Mouse (Mus musculus) heart, embryonic 11.5 days (tissue): ENCODE data around the gene Cdk17. TPM values are rescaled to one million over a fixed set of nuclear protein-coding genes. Genes with fewer than 3 reads are reported as not detected.
A peak's percentile ranks its signal among the peaks of the same experiment; 100 is the strongest.

Experiments
- ATAC-seq: fragments of 200-750 bp; cut with Nextera tagmentation; replicated peaks from 2 replicates; pipeline ENCODE4 v1.8.0; 2017; ENCODE audit warnings: moderate library complexity; ENCODE audit not compliant: insufficient number of reproducible peaks, low FRiP score, low TSS enrichment
- H3K27ac ChIP-seq: fragments of 300-500 bp; sonication (generic); 2 replicates; pipeline ENCODE4 v1.5.1; 2014; ENCODE audit warnings: mild to moderate bottlenecking, low read depth, low read length
- H3K27me3 ChIP-seq: fragments of 300-500 bp; sonication (generic); 2 replicates; pipeline ENCODE4 v1.6.1; 2014; ENCODE audit warnings: mild to moderate bottlenecking, low read length, mixed read lengths; ENCODE audit not compliant: control insufficient read depth, insufficient read depth
- H3K36me3 ChIP-seq: fragments of 300-500 bp; sonication (generic); 2 replicates; pipeline ENCODE4 v1.6.1; 2014; ENCODE audit warnings: mild to moderate bottlenecking, low read length, moderate library complexity, mixed read lengths; ENCODE audit not compliant: control insufficient read depth, insufficient read depth
- H3K4me1 ChIP-seq: fragments of 300-500 bp; sonication (generic); 2 replicates; pipeline ENCODE4 v1.6.1; 2014; ENCODE audit warnings: low read length; ENCODE audit not compliant: control insufficient read depth, insufficient read depth
- H3K4me2 ChIP-seq: fragments of 300-500 bp; sonication (generic); 2 replicates; pipeline ENCODE4 v1.6.1; 2014; ENCODE audit warnings: mild to moderate bottlenecking, moderate library complexity
- H3K4me3 ChIP-seq: fragments of 300-500 bp; sonication (generic); 2 replicates; pipeline ENCODE4 v1.5.1; 2014; ENCODE audit warnings: low read depth, low read length
- H3K9ac ChIP-seq: fragments of 300-500 bp; sonication (generic); 2 replicates; pipeline ENCODE4 v1.6.1; 2014; ENCODE audit warnings: mild to moderate bottlenecking, low read depth, low read length, moderate library complexity
- H3K9me3 ChIP-seq: fragments of 300-500 bp; sonication (generic); replicated peaks from 2 replicates; pipeline ENCODE4 v1.6.1; 2016; ENCODE audit warnings: low read length; ENCODE audit not compliant: control insufficient read depth
- WGBS: fragments of 180-500 bp; shearing (Covaris S2); extraction: QIAGEN DNeasy Blood & Tissue Kit; methylation state at CpG from one replicate; pipeline ENCODE4 v1.1.7; 2014; ENCODE audit not compliant: insufficient replicate concordance; 5-methylcytosine and 5-hydroxymethylcytosine counted together
- polyA plus RNA-seq: library from polyadenylated mRNA; unstranded; fragments of >200 nt; fragmentation: Nextera tagmentation; extraction: Ambion mirVana; gene quantifications from 2 replicates; pipeline ENCODE4 v1.2.1, GENCODE M21; 2014

Gene Cdk17
- polyA plus RNA-seq, 1 experiment from 2014 or later: 21.0 TPM

DNA sequence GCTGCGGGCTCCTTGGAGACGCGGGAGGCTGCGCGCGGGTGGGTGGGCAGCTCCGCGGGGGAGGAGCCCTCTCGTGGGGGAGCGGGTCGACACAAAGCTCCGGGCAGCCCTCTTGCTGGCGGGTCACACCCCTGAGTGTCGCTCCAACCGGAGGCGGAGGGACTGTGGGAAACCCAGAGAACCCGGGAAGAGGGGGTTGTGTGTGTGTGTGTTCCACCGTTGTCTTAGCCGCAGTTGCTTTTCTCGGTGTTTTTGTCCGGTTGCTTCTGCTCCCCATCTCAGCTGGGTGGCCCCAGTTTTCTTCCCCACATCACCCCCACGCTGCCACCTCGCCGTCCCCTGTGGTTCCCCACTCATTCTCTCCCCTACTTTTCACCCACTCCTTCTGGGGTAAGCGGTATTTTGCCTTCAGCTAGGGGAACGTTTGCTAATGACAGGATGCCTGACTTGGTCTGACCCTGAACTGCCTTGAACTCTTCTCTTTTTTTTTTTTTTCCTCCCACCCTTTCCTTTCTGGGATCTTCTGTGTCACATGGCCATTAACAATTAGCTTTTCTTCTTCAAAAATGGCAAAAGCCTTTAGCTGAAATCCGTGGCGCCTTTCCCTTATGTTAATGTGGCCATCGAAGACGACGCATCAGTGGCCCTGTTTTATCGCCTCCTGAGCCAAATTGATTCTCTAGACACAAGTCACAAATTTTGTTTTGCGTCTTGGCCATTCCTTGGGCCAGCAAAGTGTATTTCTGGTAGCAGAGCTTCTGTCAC lies 1.0 kb downstream of the Cdk17 start:
- Histone ChIP-seq H3K27ac (peak overlapping the region; percentile 99), H3K4me2 (peak overlapping the region; percentile 67), H3K4me1 (peaks cover 29% of the 10 kb centered on the region), H3K9ac (peak overlapping the region; percentile 99), H3K36me3 (no peaks in the 10 kb centered on the region), H3K4me3 (peak overlapping the region; percentile 99), H3K9me3 (no peaks in the 10 kb centered on the region), H3K27me3 (no peaks in the 10 kb centered on the region)
- peak; percentile 25; the same call in 1 of the 2 replicates for ATAC-seq
- under 1% methylated on average over 24 of the region's 33 CpGs for WGBS

DNA sequence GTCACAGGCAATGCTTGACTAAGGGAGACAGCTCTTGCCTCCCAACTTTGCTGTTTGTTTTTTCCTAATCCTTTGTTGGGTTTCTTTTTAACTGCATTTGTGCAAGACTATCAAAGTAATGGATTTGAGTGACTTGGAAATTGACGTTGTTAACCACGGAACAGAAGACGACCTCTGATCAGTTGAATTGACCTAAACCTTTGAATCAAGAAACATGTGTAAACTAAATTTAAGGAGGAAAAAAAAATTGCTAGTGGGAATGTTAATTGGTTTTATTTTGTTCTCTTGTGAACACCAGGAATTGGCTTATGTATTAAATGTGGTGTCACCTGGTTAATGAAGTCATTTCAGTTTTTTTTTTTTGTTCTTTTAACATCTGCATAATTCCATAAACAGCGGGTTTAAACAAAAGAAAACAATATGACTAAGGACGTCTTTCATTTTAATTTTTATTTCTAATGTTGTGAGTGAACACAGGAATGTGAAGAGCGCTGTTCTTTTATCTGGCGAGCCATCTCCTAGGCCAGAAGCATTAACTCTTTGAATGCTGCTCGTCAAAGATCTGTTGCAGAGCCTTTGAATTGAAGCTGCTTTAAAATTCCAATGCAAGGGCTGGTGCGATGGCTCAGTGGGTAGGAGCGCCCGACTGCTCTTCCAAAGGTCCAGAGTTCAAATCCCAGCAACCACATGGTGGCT lies 1.7 kb downstream of the Cdk17 start:
- no peaks in the 10 kb centered on the region for H3K9me3 ChIP-seq
- no peaks in the 10 kb centered on the region for H3K36me3 ChIP-seq
- no peak for ATAC-seq
- WGBS: 32% methylated on average over 11 of the region's 11 CpGs
- H3K4me2 ChIP-seq: peak overlapping the region; percentile 67
- peak overlapping the region; percentile 99 for H3K4me3 ChIP-seq
- peaks cover 29% of the 10 kb centered on the region for H3K4me1 ChIP-seq
- peak overlapping the region; percentile 99 for H3K9ac ChIP-seq
- peak overlapping the region; percentile 99 for H3K27ac ChIP-seq
- H3K27me3 ChIP-seq: no peaks in the 10 kb centered on the region

- ATAC-seq: no peak
- no peak overlapping the region for H3K4me3 ChIP-seq
- H3K27me3 ChIP-seq: no peaks in the 10 kb centered on the region
- no peak overlapping the region for H3K27ac ChIP-seq
- H3K4me1 ChIP-seq: peaks cover 31% of the 10 kb centered on the region
- H3K9me3 ChIP-seq: no peaks in the 10 kb centered on the region
- H3K4me2 ChIP-seq: peak overlapping the region; percentile 67
- WGBS: 76% methylated on average over 7 of the region's 7 CpGs
- no peaks in the 10 kb centered on the region for H3K36me3 ChIP-seq
- H3K9ac ChIP-seq: no peak overlapping the region
Measured at GRCm38 (mm10) chr10:93162972-93163660, 2.4 kb downstream of the Cdk17 start.

DNA sequence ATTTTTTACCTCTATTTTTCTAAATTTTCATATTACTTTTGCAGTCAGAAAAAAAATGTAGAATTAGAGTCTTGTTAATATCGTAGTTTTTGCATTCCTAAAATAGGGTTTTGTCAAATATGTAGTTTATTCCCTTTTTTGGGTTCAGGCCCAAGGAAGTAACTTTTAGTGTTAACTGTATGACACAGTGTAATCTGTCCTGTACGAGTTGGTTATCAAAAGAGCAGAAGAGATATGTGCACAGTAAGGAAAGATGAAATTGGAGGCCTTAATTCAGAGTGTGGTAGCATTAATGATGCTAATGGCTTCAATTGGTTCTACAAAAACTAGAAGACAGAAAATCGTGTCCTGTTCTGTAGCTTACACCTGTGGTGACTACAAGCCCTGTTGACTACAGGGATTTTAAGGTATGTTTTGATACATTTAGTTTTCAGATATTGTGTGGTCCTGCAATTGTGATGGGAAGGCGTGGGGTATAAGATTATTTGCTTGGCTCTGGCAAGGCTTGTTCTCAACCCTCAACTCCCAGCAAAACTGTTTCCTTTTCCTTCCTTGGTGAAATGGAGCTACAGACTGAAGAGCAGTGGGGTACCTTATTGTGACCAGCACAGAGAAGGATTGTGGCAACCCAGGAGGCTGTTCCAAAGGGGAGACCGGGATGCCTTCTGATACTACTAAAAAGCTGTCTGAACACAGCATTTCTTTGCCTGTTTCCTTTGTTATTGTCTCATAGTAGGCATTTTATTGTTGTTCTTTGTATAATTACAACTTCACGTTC lies 3.2 kb downstream of the Cdk17 start:
- H3K9ac ChIP-seq: no peak overlapping the region
- H3K27ac ChIP-seq: no peak overlapping the region
- no peak for ATAC-seq
- WGBS: 69% methylated on average over 6 of the region's 6 CpGs
- no peak overlapping the region for H3K4me2 ChIP-seq
- no peaks in the 10 kb centered on the region for H3K27me3 ChIP-seq
- H3K4me3 ChIP-seq: no peak overlapping the region
- H3K4me1 ChIP-seq: peaks cover 34% of the 10 kb centered on the region
- no peaks in the 10 kb centered on the region for H3K36me3 ChIP-seq
- no peaks in the 10 kb centered on the region for H3K9me3 ChIP-seq

DNA sequence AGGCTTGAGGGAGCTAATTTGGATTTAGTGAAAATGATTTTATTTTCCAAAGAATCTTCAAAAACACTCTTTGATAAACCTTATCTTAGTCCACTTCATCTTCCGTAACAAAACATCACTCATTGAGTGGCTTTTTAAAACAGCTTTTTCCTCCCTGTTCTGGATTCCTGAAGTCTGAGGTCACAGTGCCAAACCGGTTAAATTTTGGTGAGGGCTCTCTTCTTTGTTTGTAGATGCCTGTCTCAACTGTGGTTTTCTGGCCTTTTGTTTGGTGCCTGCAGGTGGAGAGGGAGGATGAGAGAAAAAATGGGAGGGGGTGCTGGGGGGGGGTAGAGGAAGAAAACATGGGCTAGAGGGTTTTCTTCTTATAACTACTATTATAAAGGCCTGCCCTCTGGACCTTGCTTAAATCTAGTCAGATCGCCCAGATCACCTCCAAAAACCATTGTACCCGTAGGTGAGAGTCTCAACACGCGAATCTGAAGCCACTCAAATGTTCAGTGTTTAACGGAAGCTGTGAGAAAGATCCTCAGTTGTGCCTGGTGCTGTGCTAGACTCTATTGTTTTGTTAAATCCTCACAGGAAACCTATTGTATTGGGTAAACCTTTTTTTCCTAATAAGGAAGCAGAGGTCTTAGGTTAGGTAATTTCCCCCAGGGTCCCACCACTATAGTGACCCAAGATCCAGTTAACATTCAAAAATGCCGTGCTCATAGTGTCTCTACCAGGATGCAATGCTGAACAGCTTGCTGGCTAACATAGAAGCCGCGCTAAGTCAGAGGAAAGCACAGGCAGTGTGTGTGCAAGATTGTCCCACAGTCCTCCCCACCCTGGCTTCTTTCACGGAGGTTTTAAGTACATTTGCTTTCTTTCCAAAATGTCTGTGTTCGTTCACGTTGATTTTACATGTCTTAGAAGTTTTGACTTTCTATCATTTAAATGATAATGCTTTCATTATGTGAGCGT lies 5.0 kb downstream of the Cdk17 start:
- no peaks in the 10 kb centered on the region for H3K36me3 ChIP-seq
- H3K4me2 ChIP-seq: peak overlapping the region; percentile 53
- 19% methylated on average over 14 of the region's 14 CpGs for WGBS
- ATAC-seq: no peak
- H3K9ac ChIP-seq: peak overlapping the region; percentile 3; the same call in 1 of the 2 replicates
- H3K27me3 ChIP-seq: no peaks in the 10 kb centered on the region
- H3K27ac ChIP-seq: peak overlapping the region; percentile 66
- H3K9me3 ChIP-seq: no peaks in the 10 kb centered on the region
- H3K4me1 ChIP-seq: peaks cover 29% of the 10 kb centered on the region
- no peak overlapping the region for H3K4me3 ChIP-seq

- Histone ChIP-seq H3K4me2 (peak overlapping the region; percentile 53), H3K9ac (no peak overlapping the region), H3K4me1 (peaks cover 29% of the 10 kb centered on the region), H3K27ac (peak overlapping the region; percentile 66; the same call in 1 of the 2 replicates), H3K36me3 (no peaks in the 10 kb centered on the region), H3K4me3 (no peak overlapping the region), H3K9me3 (no peaks in the 10 kb centered on the region), H3K27me3 (no peaks in the 10 kb centered on the region)
- 23% methylated on average over 5 of the region's 5 CpGs for WGBS
- ATAC-seq: no peak
Measured at GRCm38 (mm10) chr10:93166382-93166769, 5.7 kb downstream of the Cdk17 start.

GRCm38 (mm10) chr10:93167311-93167710 lies 6.6 kb downstream of the Cdk17 start:
- no peak overlapping the region for H3K9ac ChIP-seq
- no peaks in the 10 kb centered on the region for H3K27me3 ChIP-seq
- no peaks in the 10 kb centered on the region for H3K36me3 ChIP-seq
- no peak overlapping the region for H3K27ac ChIP-seq
- ATAC-seq: no peak
- no peak overlapping the region for H3K4me2 ChIP-seq
- peaks cover 26% of the 10 kb centered on the region for H3K4me1 ChIP-seq
- no peak overlapping the region for H3K4me3 ChIP-seq
- WGBS: 79% methylated on average over 6 of the region's 6 CpGs
- no peaks in the 10 kb centered on the region for H3K9me3 ChIP-seq
